Mouse (Mus musculus) c-Kit-positive CD71-positive TER-119-negative erythroid progenitor cells, embryonic 14.5 days (primary cell): ENCODE data around the gene Lrrc41.

Experiments used
- DNase-seq: peaks from one replicate; pipeline ENCODE4 v3.0.0-alpha.2; 2013; ENCODE audit warnings: low read depth

The Lrrc41 gene

DNA sequence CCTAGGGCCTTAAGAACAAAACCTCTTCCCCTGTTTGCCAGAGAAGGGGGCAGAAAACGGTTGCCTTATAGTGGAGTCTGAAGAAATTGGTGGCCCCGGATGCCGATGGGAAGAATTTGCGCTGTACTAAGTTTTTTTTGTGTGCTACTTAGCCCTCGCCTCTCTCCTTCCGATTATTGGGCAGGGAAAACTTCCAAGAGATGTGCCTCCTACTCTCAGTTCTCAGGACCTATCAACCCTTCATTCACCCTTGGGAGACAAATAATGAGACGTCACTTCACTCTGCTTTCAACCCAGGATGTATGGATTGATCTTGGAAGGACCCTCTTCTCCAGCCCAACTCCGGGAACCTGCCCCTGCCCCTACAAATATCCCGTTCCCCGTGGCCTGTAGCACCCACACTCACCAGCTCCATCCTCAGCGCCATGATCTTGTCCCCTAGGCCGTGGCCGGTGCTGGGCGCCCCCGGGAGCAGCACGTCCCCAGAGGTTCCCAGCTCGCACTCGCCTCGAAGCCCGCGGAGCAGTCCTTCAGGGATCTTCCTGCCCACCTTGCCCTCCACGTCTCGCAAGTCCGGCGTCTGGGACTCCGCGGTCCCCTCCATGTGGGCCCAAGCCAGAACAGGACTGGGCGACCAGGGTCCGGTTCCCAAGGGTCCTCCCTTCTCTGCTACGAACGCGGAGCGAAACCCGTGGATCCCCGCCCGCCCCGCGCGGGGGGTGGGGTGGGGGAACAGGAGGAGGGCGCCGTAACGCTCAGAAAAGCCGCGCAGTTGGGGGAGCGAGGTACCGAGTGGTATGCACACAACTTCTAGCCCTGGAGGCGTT lies 69.0 kb downstream of the Lrrc41 start:
- no peak for DNase-seq
